Mouse (Mus musculus) liver, postnatal 0 days (tissue): ENCODE measurements around the gene C130032M10Rik. TPM values are rescaled to one million over a fixed set of nuclear protein-coding genes. Genes with fewer than 3 reads are reported as not detected.

Source experiments
- ATAC-seq: fragments of 200-750 bp; cut with Nextera tagmentation; 2 replicates; pipeline ENCODE4 v1.8.0; 2017; ENCODE audit warnings: mild to moderate bottlenecking, moderate library complexity
- DNase-seq: peaks from one replicate; pipeline ENCODE4 v3.0.0-alpha.2; 2016
- H3K27ac ChIP-seq: fragments of 300-500 bp; sonication (generic); 2 replicates; pipeline ENCODE4 v1.5.1; 2014; ENCODE audit warnings: antibody characterized with exemption, moderate library complexity, mild to moderate bottlenecking, low read depth
- H3K27me3 ChIP-seq: fragments of 300-500 bp; sonication (generic); 2 replicates; pipeline ENCODE4 v1.6.1; 2014; ENCODE audit warnings: low read length, control low read depth, mixed read lengths; ENCODE audit not compliant: insufficient read depth
- H3K36me3 ChIP-seq: fragments of 300-500 bp; sonication (generic); replicated peaks from 2 replicates; pipeline ENCODE4 v1.6.1; 2014; ENCODE audit warnings: mild to moderate bottlenecking, control low read depth, low read length, moderate library complexity, mixed read lengths; ENCODE audit not compliant: insufficient read depth
- H3K4me1 ChIP-seq: fragments of 300-500 bp; sonication (generic); 2 replicates; pipeline ENCODE4 v1.6.1; 2014; ENCODE audit warnings: antibody characterized with exemption, mild to moderate bottlenecking, control low read depth; ENCODE audit not compliant: insufficient read depth
- H3K4me2 ChIP-seq: fragments of 300-500 bp; sonication (generic); 2 replicates; pipeline ENCODE4 v1.6.1; 2014; ENCODE audit warnings: low read depth, mild to moderate bottlenecking, low read length, moderate library complexity, mixed read lengths
- H3K4me3 ChIP-seq: fragments of 300-500 bp; sonication (generic); 2 replicates; pipeline ENCODE4 v1.5.1; 2014; ENCODE audit warnings: low read depth, low read length
- H3K9ac ChIP-seq: fragments of 300-500 bp; sonication (generic); replicated peaks from 2 replicates; pipeline ENCODE4 v1.6.1; 2014; ENCODE audit warnings: mild to moderate bottlenecking, moderate library complexity
- H3K9me3 ChIP-seq: fragments of 300-500 bp; sonication (generic); 2 replicates; pipeline ENCODE4 v1.6.1; 2016; ENCODE audit warnings: mild to moderate bottlenecking, control low read depth, low read length, mixed read lengths
- CTCF ChIP-seq: sonication (generic); IDR thresholded peaks from 2 replicates; pipeline ENCODE4 v1.5.1; 2016; ENCODE audit warnings: antibody characterized with exemption, low read depth
- EP300 ChIP-seq: IDR thresholded peaks from 2 replicates; pipeline ENCODE4 v1.6.1; 2016; ENCODE audit warnings: antibody characterized with exemption, low read depth, mild to moderate bottlenecking
- WGBS: fragments of 180-500 bp; shearing (Covaris S2); extraction: QIAGEN DNeasy Blood & Tissue Kit; methylation state at CpG from one replicate; pipeline ENCODE4 v1.1.7; 2014; ENCODE audit not compliant: insufficient replicate concordance; 5-methylcytosine and 5-hydroxymethylcytosine counted together
- polyA plus RNA-seq: library from polyadenylated mRNA; unstranded; fragments of >200 nt; fragmentation: Nextera tagmentation; extraction: Ambion mirVana; gene quantifications from 2 replicates; pipeline ENCODE4 v1.2.1, GENCODE M21; 2015

C130032M10Rik gene
- polyA plus RNA-seq, 1 experiment from 2014 or later, result not detected

GRCm38 (mm10) chr9:114501111-114501510 is 14.4 kb upstream of the C130032M10Rik start:
- Histone ChIP-seq H3K36me3 (no peaks in the 10 kb centered on the region), H3K4me1 (0 out of 2 replicates have a peak, but pooled peaks cover 3% of the 10 kb centered on the region), H3K9me3 (no peaks in the 10 kb centered on the region), H3K4me2 (no peak overlapping the region), H3K4me3 (no peak overlapping the region), H3K27ac (no peak overlapping the region), H3K27me3 (no peaks in the 10 kb centered on the region), H3K9ac (no peak overlapping the region)
- DNase-seq, result no peak
- TF ChIP-seq CTCF, result no peak
- no peak for TF ChIP-seq EP300
- 35% methylated on average over 7 of the region's 7 CpGs for WGBS
- no peak for ATAC-seq

GRCm38 (mm10) chr9:114501913-114502312 is 13.6 kb upstream of the C130032M10Rik start:
- H3K4me1 ChIP-seq, result 0 out of 2 replicates have a peak, but pooled peaks cover 3% of the 10 kb centered on the region
- H3K9ac ChIP-seq, result no peak overlapping the region
- no peak overlapping the region for H3K4me2 ChIP-seq
- no peaks in the 10 kb centered on the region for H3K9me3 ChIP-seq
- 91% methylated on average over 11 of the region's 11 CpGs for WGBS
- TF ChIP-seq CTCF, result no peak
- H3K27ac ChIP-seq, result no peak overlapping the region
- DNase-seq, result no peak
- H3K36me3 ChIP-seq, result no peaks in the 10 kb centered on the region
- no peaks in the 10 kb centered on the region for H3K27me3 ChIP-seq
- ATAC-seq, result no peak
- no peak overlapping the region for H3K4me3 ChIP-seq

- Histone ChIP-seq H3K9me3 (no peaks in the 10 kb centered on the region), H3K4me2 (no peak overlapping the region), H3K4me3 (no peak overlapping the region), H3K27me3 (no peaks in the 10 kb centered on the region), H3K4me1 (0 out of 2 replicates have a peak, but pooled peaks cover 3% of the 10 kb centered on the region), H3K36me3 (no peaks in the 10 kb centered on the region), H3K9ac (no peak overlapping the region), H3K27ac (no peak overlapping the region)
- DNase-seq (no peak), ATAC-seq (no peak)
- TF ChIP-seq EP300 (no peak), CTCF (no peak)
- WGBS, result 36% methylated on average over 15 of the region's 15 CpGs
These were observed 12.6 kb upstream of the C130032M10Rik start for GRCm38 (mm10) chr9:114502711-114503427.

GRCm38 (mm10) chr9:114504816-114505215 is 10.7 kb upstream of the C130032M10Rik start, which contains the start of gene Ccr4:
Gene Ccr4, minus strand, starts transcription at chr9:114504916.
- 77% methylated on average over 9 of the region's 9 CpGs for WGBS
- Histone ChIP-seq H3K9me3 (no peaks in the 10 kb centered on the region), H3K4me1 (no peaks in the 10 kb centered on the region), H3K4me2 (no peak within 1 kb of the TSS), H3K4me3 (no peak within 1 kb of the TSS), H3K27me3 (no peaks in the 10 kb centered on the region), H3K36me3 (no peaks in the 10 kb centered on the region), H3K9ac (no peak within 1 kb of the TSS), H3K27ac (no peak within 1 kb of the TSS)
- ATAC-seq, result no peak
- TF ChIP-seq CTCF (no peak), EP300 (no peak)
- no peak for DNase-seq

- H3K9ac ChIP-seq, result no peak overlapping the region
- no peak overlapping the region for H3K4me2 ChIP-seq
- H3K4me3 ChIP-seq, result no peak overlapping the region
- H3K36me3 ChIP-seq, result no peaks in the 10 kb centered on the region
- no peaks in the 10 kb centered on the region for H3K27me3 ChIP-seq
- no peaks in the 10 kb centered on the region for H3K9me3 ChIP-seq
- H3K27ac ChIP-seq, result no peak overlapping the region
- no peak for TF ChIP-seq EP300
- TF ChIP-seq CTCF, result no peak
- H3K4me1 ChIP-seq, result no peaks in the 10 kb centered on the region
- DNase-seq (no peak), ATAC-seq (no peak)
- 57% methylated on average over 4 of the region's 4 CpGs for WGBS
These were observed 8.9 kb upstream of the C130032M10Rik start for GRCm38 (mm10) chr9:114506564-114506963.

GRCm38 (mm10) chr9:114507421-114507820 is 8.1 kb upstream of the C130032M10Rik start:
- no peak for TF ChIP-seq CTCF
- TF ChIP-seq EP300, result no peak
- 74% methylated on average over 9 of the region's 9 CpGs for WGBS
- DNase-seq (no peak), ATAC-seq (no peak)
- Histone ChIP-seq H3K9me3 (no peaks in the 10 kb centered on the region), H3K4me1 (no peaks in the 10 kb centered on the region), H3K36me3 (no peaks in the 10 kb centered on the region), H3K27ac (no peak overlapping the region), H3K4me2 (no peak overlapping the region), H3K4me3 (no peak overlapping the region), H3K9ac (no peak overlapping the region), H3K27me3 (no peaks in the 10 kb centered on the region)

- Histone ChIP-seq H3K27me3 (no peaks in the 10 kb centered on the region), H3K4me2 (no peak overlapping the region)
- WGBS, result 67% methylated on average over 9 of the region's 9 CpGs
These were observed 5.7 kb upstream of the C130032M10Rik start for GRCm38 (mm10) chr9:114509785-114510184.

More at GRCm38 (mm10) chr9:114509785-114510184, 5.7 kb upstream of the C130032M10Rik start:
- ATAC-seq, result no peak
- Histone ChIP-seq H3K9ac (no peak overlapping the region), H3K36me3 (no peaks in the 10 kb centered on the region; the same call in 1 of the 2 replicates), H3K4me1 (no peaks in the 10 kb centered on the region), H3K27ac (no peak overlapping the region), H3K4me3 (no peak overlapping the region), H3K9me3 (peaks cover 10% of the 10 kb centered on the region)
- DNase-seq, result no peak
- TF ChIP-seq CTCF (no peak), EP300 (no peak)
